Mouse (Mus musculus) MEL (cell line): ENCODE measurements at regions not wholly inside any gene's neighbourhood (a gene's known extent, or its start where the extent isn't known, plus 50 kb on each side); places are given as distances from the start of the nearest gene placed in this dataset.

Experiments used
- DNase-seq: peaks from one replicate; pipeline ENCODE4 v3.0.0; 2011; ENCODE audit warnings: low read depth, low spot score
- H3K27ac ChIP-seq: 2 replicates; pipeline ENCODE4 v1.5.1; 2012; ENCODE audit warnings: low read depth, mild to moderate bottlenecking, control low read depth, low read length, moderate library complexity; ENCODE audit not compliant: control insufficient read depth
- H3K27me3 ChIP-seq, 2 experiments: fragments of 150-350 bp in 1 of 2; sonication (generic) in 1 of 2; 2 replicates each; pipeline ENCODE4 v1.6.1; 2012; ENCODE audit warnings: low read length in 2 of 2, mild to moderate bottlenecking in 2 of 2, improper control_type of control experiment in 1 of 2, moderate library complexity in 1 of 2; ENCODE audit not compliant: insufficient read depth in 2 of 2, control insufficient read depth in 1 of 2
- H3K36me3 ChIP-seq, 2 experiments: 2 replicates each; pipeline ENCODE4 v1.6.1; 2012 to 2014; ENCODE audit warnings: low read length in 2 of 2, improper control_type of control experiment in 1 of 2, inconsistent platforms in 1 of 2, mild to moderate bottlenecking in 1 of 2; ENCODE audit not compliant: insufficient read depth in 2 of 2, control insufficient read depth in 1 of 2
- H3K4me1 ChIP-seq, 2 experiments: fragments of 150-350 bp in 1 of 2; sonication (generic) in 1 of 2; 2 replicates each; pipeline ENCODE4 v1.6.1; 2012; ENCODE audit warnings: low read length in 2 of 2, improper control_type of control experiment in 1 of 2, mild to moderate bottlenecking in 1 of 2; ENCODE audit not compliant: insufficient read depth in 2 of 2, control insufficient read depth in 1 of 2
- H3K4me3 ChIP-seq, 2 experiments: fragments of 150-350 bp in 1 of 2; sonication (generic) in 1 of 2; 2 replicates each; pipeline ENCODE4 v1.5.1; 2012; ENCODE audit warnings: low read depth in 2 of 2, low read length in 2 of 2, mild to moderate bottlenecking in 2 of 2, moderate library complexity in 2 of 2, control low read depth in 1 of 2, improper control_type of control experiment in 1 of 2; ENCODE audit not compliant: control insufficient read depth in 1 of 2, insufficient read depth in 1 of 2
- H3K79me2 ChIP-seq: 2 replicates; pipeline ENCODE4 v1.6.1; 2012; ENCODE audit warnings: mild to moderate bottlenecking, low read length, moderate library complexity; ENCODE audit not compliant: control insufficient read depth, poor library complexity, insufficient read depth
- H3K9ac ChIP-seq: 2 replicates; pipeline ENCODE4 v1.6.1; 2012; ENCODE audit warnings: low read depth, mild to moderate bottlenecking, control low read depth, low read length, moderate library complexity; ENCODE audit not compliant: control insufficient read depth, poor library complexity, severe bottlenecking
- H3K9me3 ChIP-seq: fragments of 150-350 bp; sonication (generic); replicated peaks from 2 replicates; pipeline ENCODE4 v1.6.1; 2012; ENCODE audit warnings: mild to moderate bottlenecking, low read length, improper control_type of control experiment, moderate library complexity; ENCODE audit not compliant: insufficient read depth
- E2F4 ChIP-seq: IDR thresholded peaks from 2 replicates; pipeline ENCODE4 v1.6.1; 2011; ENCODE audit warnings: low read depth, low read length, improper control_type of control experiment, borderline replicate concordance
- ELF1 ChIP-seq: IDR thresholded peaks from 2 replicates; pipeline ENCODE4 v1.6.1; 2014; ENCODE audit warnings: low read depth, mild to moderate bottlenecking, inconsistent platforms, low read length, improper control_type of control experiment, moderate library complexity
- GABPA ChIP-seq: IDR thresholded peaks from 2 replicates; pipeline ENCODE4 v1.6.1; 2012; ENCODE audit warnings: low read depth, mild to moderate bottlenecking, inconsistent platforms, low read length, improper control_type of control experiment, moderate library complexity
- GATA1 ChIP-seq: IDR thresholded peaks from 2 replicates; pipeline ENCODE4 v1.6.1; 2011; ENCODE audit warnings: low read depth, low read length, improper control_type of control experiment
- HCFC1 ChIP-seq: IDR thresholded peaks from 2 replicates; pipeline ENCODE4 v1.6.1; 2012; ENCODE audit warnings: low read depth, mild to moderate bottlenecking, inconsistent platforms, low read length, improper control_type of control experiment, moderate library complexity
- KAT2A ChIP-seq: conservative IDR thresholded peaks from 2 replicates; pipeline ENCODE4 v1.6.1; 2012; ENCODE audit warnings: low read depth, low read length, improper control_type of control experiment, inconsistent platforms
- MAFK ChIP-seq: IDR thresholded peaks from 2 replicates; pipeline ENCODE4 v1.6.1; 2011; ENCODE audit warnings: low read depth, mild to moderate bottlenecking, low read length, improper control_type of control experiment, borderline replicate concordance
- MAZ ChIP-seq: IDR thresholded peaks from 2 replicates; pipeline ENCODE4 v1.6.1; 2012; ENCODE audit warnings: low read depth, mild to moderate bottlenecking, inconsistent platforms, low read length, improper control_type of control experiment
- MEF2A ChIP-seq: IDR thresholded peaks from 2 replicates; pipeline ENCODE4 v1.6.1; 2014; ENCODE audit warnings: low read depth, mild to moderate bottlenecking, inconsistent platforms, low read length, improper control_type of control experiment; ENCODE audit not compliant: poor library complexity, insufficient replicate concordance, severe bottlenecking; ENCODE audit errors: extremely low read depth
- MXI1 ChIP-seq: IDR thresholded peaks from 2 replicates; pipeline ENCODE4 v1.6.1; 2011; ENCODE audit warnings: mild to moderate bottlenecking, low read depth, low read length, improper control_type of control experiment
- MYB ChIP-seq: IDR thresholded peaks from 2 replicates; pipeline ENCODE4 v1.6.1; 2011; ENCODE audit warnings: mild to moderate bottlenecking, low read depth, low read length, improper control_type of control experiment
- MYC ChIP-seq: IDR thresholded peaks from 2 replicates; pipeline ENCODE4 v1.6.1; 2011; ENCODE audit warnings: low read depth, mild to moderate bottlenecking, low read length, improper control_type of control experiment, moderate library complexity
- NRF1 ChIP-seq: IDR thresholded peaks from 2 replicates; pipeline ENCODE4 v1.6.1; 2014; ENCODE audit warnings: low read depth, mild to moderate bottlenecking, inconsistent platforms, low read length, improper control_type of control experiment, moderate library complexity; ENCODE audit not compliant: poor library complexity, insufficient read depth, severe bottlenecking
- POLR2A ChIP-seq, 2 experiments: IDR thresholded peaks; 2 replicates each; pipeline ENCODE4 v1.6.1; 2011 to 2012; ENCODE audit warnings: low read length in 2 of 2, mild to moderate bottlenecking in 2 of 2, control low read depth in 1 of 2, improper control_type of control experiment in 1 of 2, low read depth in 1 of 2, moderate library complexity in 1 of 2; ENCODE audit not compliant: control insufficient read depth in 1 of 2, insufficient read depth in 1 of 2, poor library complexity in 1 of 2
- POLR2AphosphoS2 ChIP-seq: IDR thresholded peaks from 2 replicates; pipeline ENCODE4 v1.6.1; 2011; ENCODE audit warnings: low read length, improper control_type of control experiment
- POLR2AphosphoS5 ChIP-seq: IDR thresholded peaks from 2 replicates; pipeline ENCODE4 v1.6.1; 2012; ENCODE audit warnings: low read depth, borderline replicate concordance, mild to moderate bottlenecking, inconsistent platforms, low read length, moderate library complexity, mixed read lengths
- RAD21 ChIP-seq: IDR thresholded peaks from 2 replicates; pipeline ENCODE4 v1.6.1; 2011; ENCODE audit warnings: mild to moderate bottlenecking, low read depth, low read length, improper control_type of control experiment
- SIN3A ChIP-seq: IDR thresholded peaks from 2 replicates; pipeline ENCODE4 v1.6.1; 2012; ENCODE audit warnings: low read length, improper control_type of control experiment, inconsistent platforms
- SMC3 ChIP-seq: IDR thresholded peaks from 2 replicates; pipeline ENCODE4 v1.6.1; 2011; ENCODE audit warnings: low read depth, low read length, improper control_type of control experiment
- TAL1 ChIP-seq: IDR thresholded peaks from 2 replicates; pipeline ENCODE4 v1.6.1; 2012; ENCODE audit warnings: mild to moderate bottlenecking, inconsistent platforms, low read length, moderate library complexity, mixed read lengths
- UBTF ChIP-seq: IDR thresholded peaks from 2 replicates; pipeline ENCODE4 v1.6.1; 2012; ENCODE audit warnings: low read depth, mild to moderate bottlenecking, inconsistent platforms, low read length, improper control_type of control experiment, moderate library complexity, borderline replicate concordance; ENCODE audit not compliant: insufficient read depth
- USF1 ChIP-seq: IDR thresholded peaks from 2 replicates; pipeline ENCODE4 v1.6.1; 2014; ENCODE audit warnings: low read depth, mild to moderate bottlenecking, inconsistent platforms, low read length, improper control_type of control experiment, moderate library complexity
- ZC3H11A ChIP-seq: IDR thresholded peaks from 2 replicates; pipeline ENCODE4 v1.6.1; 2012; ENCODE audit warnings: low read depth, mild to moderate bottlenecking, inconsistent platforms, low read length, improper control_type of control experiment
- ZKSCAN1 ChIP-seq: IDR thresholded peaks from 2 replicates; pipeline ENCODE4 v1.6.1; 2012; ENCODE audit warnings: low read depth, mild to moderate bottlenecking, inconsistent platforms, low read length, improper control_type of control experiment, moderate library complexity
- ZNF384 ChIP-seq: IDR thresholded peaks from 2 replicates; pipeline ENCODE4 v1.6.1; 2012; ENCODE audit warnings: low read depth, mild to moderate bottlenecking, inconsistent platforms, low read length, improper control_type of control experiment

GRCm38 (mm10) chr13:44538238-44538637 is 191.0 kb upstream of the Jarid2 start:
- no peak overlapping the region for H3K4me3 ChIP-seq
- DNase-seq: no peak
- H3K4me1 ChIP-seq: no peaks in the 10 kb centered on the region
- TF ChIP-seq POLR2AphosphoS5: no peak
- TF ChIP-seq POLR2AphosphoS2: no peak
- TF ChIP-seq KAT2A: no peak
- TF ChIP-seq MEF2A: no peak
- no peak for TF ChIP-seq E2F4
- no peak for TF ChIP-seq GABPA
- no peak for TF ChIP-seq MAFK
- no peak for TF ChIP-seq UBTF
- no peak for TF ChIP-seq TAL1
- no peak for TF ChIP-seq SIN3A
- no peak for TF ChIP-seq MAZ
- no peak for TF ChIP-seq ZC3H11A
- H3K27me3 ChIP-seq: no peaks in the 10 kb centered on the region
- no peak overlapping the region for H3K27ac ChIP-seq
- H3K79me2 ChIP-seq: no peaks in the 10 kb centered on the region
- H3K9ac ChIP-seq: no peak overlapping the region
- no peaks in the 10 kb centered on the region for H3K36me3 ChIP-seq
- H3K9me3 ChIP-seq: no peaks in the 10 kb centered on the region

- DNase-seq: no peak
Measured at GRCm38 (mm10) chr13:44540401-44540800, 188.9 kb upstream of the Jarid2 start.

More at GRCm38 (mm10) chr13:44540401-44540800, 188.9 kb upstream of the Jarid2 start:
- H3K9ac ChIP-seq: no peak overlapping the region
- no peak overlapping the region for H3K27ac ChIP-seq
- no peak overlapping the region for H3K4me3 ChIP-seq
- no peaks in the 10 kb centered on the region for H3K9me3 ChIP-seq
- no peak for TF ChIP-seq UBTF
- TF ChIP-seq ZNF384: no peak
- no peak for TF ChIP-seq NRF1
- TF ChIP-seq RAD21: no peak
- TF ChIP-seq POLR2A (IDR thresholded peaks at IDR 0.05; ENCODE audit: control insufficient read depth in 1 of 2, insufficient read depth in 1 of 2, low read depth in 1 of 2, low read length in 2 of 2, poor library complexity in 1 of 2): no peak
- TF ChIP-seq GABPA: no peak
- TF ChIP-seq MAZ: no peak
- TF ChIP-seq TAL1: no peak
- TF ChIP-seq SMC3: no peak
- no peak for TF ChIP-seq MYB
- no peak for TF ChIP-seq USF1
- no peak for TF ChIP-seq MEF2A
- no peak for TF ChIP-seq ELF1
- no peak for TF ChIP-seq KAT2A
- no peak for TF ChIP-seq ZKSCAN1
- no peak for TF ChIP-seq MXI1
- no peak for TF ChIP-seq HCFC1
- no peak for TF ChIP-seq GATA1
- no peak for TF ChIP-seq MYC
- H3K27me3 ChIP-seq: no peaks in the 10 kb centered on the region
- H3K4me1 ChIP-seq: no peaks in the 10 kb centered on the region
- H3K36me3 ChIP-seq: no peaks in the 10 kb centered on the region
- H3K79me2 ChIP-seq: no peaks in the 10 kb centered on the region
